Mouse (Mus musculus) activated CD4-positive, CD25-positive, alpha-beta regulatory T cell, adult 9 weeks (primary cell): Measurements from ENCODE around the gene Gabrg3. TPM values are rescaled to one million over a fixed set of nuclear protein-coding genes. Genes with fewer than 3 reads are reported as not detected.

Experiments used
- polyA plus RNA-seq: library from polyadenylated mRNA; unstranded; fragments of 100-300 nt; shearing (Covaris generic); gene quantifications from one replicate; pipeline ENCODE4 v1.2.1, GENCODE M21; 2017

Gene Gabrg3
- not detected for polyA plus RNA-seq

GRCm38 (mm10) chr7:57386517-57387340 is at the start of gene Gabrg3:
Gabrg3 (minus strand) TSS chr7:57387188.

GRCm38 (mm10) chr7:57419392-57419791 is 32.4 kb upstream of the Gabrg3 start, which contains the start of gene Gabrb3:
Gabrb3 (plus strand) TSS chr7:57419692.

Other genes starting within 250 kb of the Gabrg3 start
- gene Gabrb3, start 32.5 kb upstream of the Gabrg3 start, polyA plus RNA-seq = not detected
- not detected for gene Gabra5, start 122.9 kb upstream of the Gabrg3 start, polyA plus RNA-seq